Mouse (Mus musculus) midbrain, postnatal 0 days (tissue): Measurements from ENCODE around the gene Dio1. TPM values are rescaled to one million over a fixed set of nuclear protein-coding genes. Genes with fewer than 3 reads are reported as not detected.

Experiments
- ATAC-seq: fragments of 200-750 bp; cut with Nextera tagmentation; 2 replicates; pipeline ENCODE4 v1.8.0; 2017; ENCODE audit warnings: moderate number of reproducible peaks, mild to moderate bottlenecking, moderate TSS enrichment, moderate library complexity; ENCODE audit not compliant: low FRiP score
- DNase-seq: peaks from one replicate; pipeline ENCODE4 v3.0.0-alpha.2; 2015; ENCODE audit warnings: low spot score
- H3K27ac ChIP-seq: fragments of 300-500 bp; sonication (generic); 2 replicates; pipeline ENCODE4 v1.5.1; 2014; ENCODE audit warnings: low read depth, mild to moderate bottlenecking, low read length, mixed read lengths
- H3K27me3 ChIP-seq: fragments of 300-500 bp; sonication (generic); 2 replicates; pipeline ENCODE4 v1.6.1; 2014; ENCODE audit warnings: low read length, control low read depth, mixed read lengths; ENCODE audit not compliant: insufficient read depth
- H3K36me3 ChIP-seq: fragments of 300-500 bp; sonication (generic); 2 replicates; pipeline ENCODE4 v1.6.1; 2014; ENCODE audit warnings: low read length, control low read depth, mixed read lengths; ENCODE audit not compliant: insufficient read depth
- H3K4me1 ChIP-seq: fragments of 300-500 bp; sonication (generic); 2 replicates; pipeline ENCODE4 v1.6.1; 2014; ENCODE audit warnings: mild to moderate bottlenecking, control low read depth, antibody characterized with exemption, low read length, mixed read lengths; ENCODE audit not compliant: insufficient read depth
- H3K4me2 ChIP-seq: fragments of 300-500 bp; sonication (generic); 2 replicates; pipeline ENCODE4 v1.6.1; 2014; ENCODE audit warnings: low read depth, mild to moderate bottlenecking, low read length, mixed read lengths; ENCODE audit not compliant: poor library complexity, severe bottlenecking
- H3K4me3 ChIP-seq: fragments of 300-500 bp; sonication (generic); 2 replicates; pipeline ENCODE4 v1.5.1; 2014; ENCODE audit warnings: low read depth, mild to moderate bottlenecking, low read length, moderate library complexity
- H3K9ac ChIP-seq: fragments of 300-500 bp; sonication (generic); replicated peaks from 2 replicates; pipeline ENCODE4 v1.6.1; 2014; ENCODE audit warnings: mild to moderate bottlenecking, low read length, moderate library complexity, mixed read lengths; ENCODE audit not compliant: poor library complexity, severe bottlenecking
- H3K9me3 ChIP-seq: fragments of 300-500 bp; sonication (generic); 2 replicates; pipeline ENCODE4 v1.6.1; 2016; ENCODE audit warnings: low read length, control low read depth
- CTCF ChIP-seq: IDR thresholded peaks from 2 replicates; pipeline ENCODE4 v1.5.1; 2016; ENCODE audit warnings: antibody characterized with exemption, mild to moderate bottlenecking
- WGBS: fragments of 180-500 bp; shearing (Covaris S2); extraction: QIAGEN DNeasy Blood & Tissue Kit; methylation state at CpG from one replicate; pipeline ENCODE4 v1.1.7; 2014; 5-methylcytosine and 5-hydroxymethylcytosine counted together
- polyA plus RNA-seq: library from polyadenylated mRNA; unstranded; fragments of >200 nt; fragmentation: Nextera tagmentation; extraction: Ambion mirVana; gene quantifications from 2 replicates; pipeline ENCODE4 v1.2.1, GENCODE M21; 2015
- total RNA-seq: library from RNA; depleted of rRNA; stranded (reverse); fragments of >200 nt; gene quantifications from 2 replicates; pipeline ENCODE4 v1.2.3, GENCODE M21; 2014

Gene Dio1
- total and polyA plus RNA-seq, 2 experiments from 2014 or later: not detected

DNA sequence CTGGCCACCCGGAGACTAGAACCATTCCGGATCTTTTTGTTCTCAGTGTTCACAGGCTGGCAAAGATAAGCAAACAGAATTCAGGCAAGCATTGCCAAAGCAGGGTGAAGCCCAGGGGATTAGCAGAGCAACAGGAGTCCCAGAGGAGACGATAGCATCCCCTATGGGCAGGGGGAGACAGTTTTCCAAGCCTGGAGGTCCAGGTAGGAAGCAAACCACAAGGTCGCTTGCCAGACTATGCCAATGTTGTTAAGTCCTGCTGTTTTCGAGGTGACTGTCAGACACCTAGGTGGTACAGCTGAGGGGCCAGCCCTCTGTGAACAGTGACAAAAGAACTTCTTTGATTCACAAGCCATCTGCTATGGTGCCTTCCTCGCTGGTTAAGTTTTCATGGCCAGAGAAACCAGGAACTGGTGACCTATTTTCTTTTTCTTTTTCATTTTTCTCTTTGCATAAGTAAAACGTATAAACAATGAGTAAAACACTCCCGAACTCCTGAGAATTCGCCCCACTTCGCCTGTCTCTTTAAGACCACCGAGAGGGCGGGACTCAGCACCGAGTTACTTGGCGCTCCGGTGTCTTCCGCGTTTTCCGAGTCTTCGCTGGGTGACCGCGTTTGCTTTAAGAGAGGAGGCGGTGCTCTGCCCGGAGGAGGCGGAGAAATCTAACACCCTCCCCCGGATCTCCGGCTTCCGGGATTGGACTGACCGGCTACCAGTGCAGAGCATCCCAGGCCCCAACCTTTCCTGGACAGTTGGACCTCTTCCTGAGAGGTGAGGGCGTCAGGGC is 6.9 kb upstream of the Dio1 start, which contains the start of gene Yipf1:
Gene Yipf1, plus strand, starts transcription at position 674 of the 789 bp plus-strand sequence.
- Histone ChIP-seq H3K36me3 (peaks cover 7% of the 10 kb centered on the region), H3K4me2 (peak within 1 kb of the TSS; percentile 69), H3K9ac (peak within 1 kb of the TSS; percentile 65), H3K4me1 (peaks cover 9% of the 10 kb centered on the region; the same call in 1 of the 2 replicates), H3K9me3 (no peaks in the 10 kb centered on the region), H3K27ac (no peak within 1 kb of the TSS), H3K4me3 (peak within 1 kb of the TSS; percentile 62), H3K27me3 (no peaks in the 10 kb centered on the region)
- ATAC-seq (peak; percentile 91), DNase-seq (peak; percentile 94)
- TF ChIP-seq CTCF: peak; percentile 48
- under 1% methylated on average over 29 of the region's 29 CpGs for WGBS

DNA sequence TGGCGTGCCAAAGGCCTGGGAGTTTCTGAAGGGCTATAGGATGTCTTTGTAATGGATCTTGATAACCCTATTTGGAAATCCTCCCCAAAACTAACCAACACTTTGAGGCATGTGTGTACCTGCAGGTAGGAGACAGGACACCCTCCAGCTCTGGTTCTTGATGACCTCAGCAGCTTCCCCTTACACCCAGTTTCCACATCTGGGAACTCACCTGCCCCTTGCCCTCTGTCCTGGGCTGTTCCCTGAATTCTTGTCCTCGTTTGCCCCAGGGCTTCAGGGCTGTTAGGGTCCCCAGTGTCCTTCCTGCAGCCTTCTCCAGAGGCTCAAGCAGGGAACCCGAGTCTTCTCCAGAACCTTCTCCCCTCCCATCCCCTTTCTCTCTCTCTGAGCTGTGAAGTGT is 3.4 kb downstream of the Dio1 start:
- WGBS: 66% methylated on average over 3 of the region's 3 CpGs
- Histone ChIP-seq H3K9me3 (no peaks in the 10 kb centered on the region), H3K27me3 (no peaks in the 10 kb centered on the region; the same call in 1 of the 2 replicates), H3K4me2 (no peak overlapping the region), H3K4me1 (no peaks in the 10 kb centered on the region), H3K36me3 (no peaks in the 10 kb centered on the region), H3K4me3 (no peak overlapping the region), H3K9ac (no peak overlapping the region), H3K27ac (no peak overlapping the region)
- DNase-seq (no peak), ATAC-seq (no peak)
- no peak for TF ChIP-seq CTCF

DNA sequence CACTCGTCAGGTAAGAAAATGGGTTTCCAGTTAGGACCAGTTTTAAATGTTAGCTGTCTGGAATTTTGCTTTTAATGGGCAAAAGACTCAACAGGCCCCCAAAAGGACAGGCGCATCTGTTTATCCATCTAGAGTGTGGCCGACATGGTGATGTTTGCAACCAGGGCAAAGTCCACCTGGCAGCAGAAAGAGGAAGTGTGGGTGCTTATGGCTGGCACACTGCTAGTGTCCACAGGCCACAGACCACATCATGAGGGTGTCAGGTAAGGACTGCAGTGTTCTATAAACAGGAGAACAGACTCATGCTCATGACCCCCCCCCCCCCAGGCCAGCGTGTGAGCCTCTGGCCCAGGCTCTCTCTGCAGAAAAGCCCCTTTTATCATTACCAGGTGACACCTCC is 4.1 kb downstream of the Dio1 start:
- no peak for TF ChIP-seq CTCF
- H3K4me2 ChIP-seq: no peak overlapping the region
- H3K9me3 ChIP-seq: no peaks in the 10 kb centered on the region
- DNase-seq (no peak), ATAC-seq (no peak)
- H3K27ac ChIP-seq: no peak overlapping the region
- H3K4me3 ChIP-seq: no peak overlapping the region
- H3K9ac ChIP-seq: no peak overlapping the region
- no peaks in the 10 kb centered on the region; the same call in 1 of the 2 replicates for H3K27me3 ChIP-seq
- WGBS: 90% methylated on average over 4 of the region's 4 CpGs
- no peaks in the 10 kb centered on the region for H3K4me1 ChIP-seq
- H3K36me3 ChIP-seq: no peaks in the 10 kb centered on the region

GRCm38 (mm10) chr4:107302221-107302620 is 4.7 kb downstream of the Dio1 start:
- no peaks in the 10 kb centered on the region for H3K9me3 ChIP-seq
- no peak overlapping the region for H3K27ac ChIP-seq
- no peaks in the 10 kb centered on the region; the same call in 1 of the 2 replicates for H3K27me3 ChIP-seq
- no peak overlapping the region for H3K4me2 ChIP-seq
- no peak for TF ChIP-seq CTCF
- H3K4me3 ChIP-seq: no peak overlapping the region
- 84% methylated on average over 9 of the region's 9 CpGs for whole genome bisulfite sequencing
- no peak for ATAC-seq
- H3K36me3 ChIP-seq: no peaks in the 10 kb centered on the region
- H3K4me1 ChIP-seq: no peaks in the 10 kb centered on the region
- H3K9ac ChIP-seq: no peak overlapping the region
- no peak for DNase-seq

- Histone ChIP-seq H3K9ac (no peak overlapping the region), H3K36me3 (no peaks in the 10 kb centered on the region), H3K4me1 (no peaks in the 10 kb centered on the region), H3K4me2 (no peak overlapping the region), H3K4me3 (no peak overlapping the region), H3K27ac (no peak overlapping the region), H3K9me3 (no peaks in the 10 kb centered on the region), H3K27me3 (no peaks in the 10 kb centered on the region)
- no peak for ATAC-seq
- DNase-seq: no peak
- TF ChIP-seq CTCF: no peak
- WGBS: 96% methylated on average over 1 of the region's 1 CpGs
Measured at GRCm38 (mm10) chr4:107300902-107301555, 5.9 kb downstream of the Dio1 start.

GRCm38 (mm10) chr4:107300371-107300770 is 6.6 kb downstream of the Dio1 start:
- no peak overlapping the region for H3K4me2 ChIP-seq
- no peaks in the 10 kb centered on the region for H3K27me3 ChIP-seq
- no peak for TF ChIP-seq CTCF
- no peak overlapping the region for H3K27ac ChIP-seq
- ATAC-seq: no peak
- 80% methylated on average over 4 of the region's 4 CpGs for WGBS
- H3K9me3 ChIP-seq: no peaks in the 10 kb centered on the region
- no peaks in the 10 kb centered on the region for H3K4me1 ChIP-seq
- H3K36me3 ChIP-seq: no peaks in the 10 kb centered on the region
- DNase-seq: no peak
- H3K9ac ChIP-seq: no peak overlapping the region
- no peak overlapping the region for H3K4me3 ChIP-seq
